Mouse (Mus musculus) kidney, adult 2 months (tissue): ENCODE results near the gene Top1.

Experiments used
- CTCF ChIP-seq: fragments of 200-500 bp; conservative IDR thresholded peaks from 2 replicates; pipeline ENCODE4 v1.5.1; 2011; ENCODE audit warnings: low read depth, mild to moderate bottlenecking, control low read depth, low read length, moderate library complexity, mixed read lengths; ENCODE audit not compliant: insufficient read depth, insufficient read length
- POLR2A ChIP-seq: fragments of 200-500 bp; IDR thresholded peaks from one replicate; pipeline ENCODE4 v1.6.1; 2011; ENCODE audit warnings: low read depth, low read length, control low read depth

DNA sequence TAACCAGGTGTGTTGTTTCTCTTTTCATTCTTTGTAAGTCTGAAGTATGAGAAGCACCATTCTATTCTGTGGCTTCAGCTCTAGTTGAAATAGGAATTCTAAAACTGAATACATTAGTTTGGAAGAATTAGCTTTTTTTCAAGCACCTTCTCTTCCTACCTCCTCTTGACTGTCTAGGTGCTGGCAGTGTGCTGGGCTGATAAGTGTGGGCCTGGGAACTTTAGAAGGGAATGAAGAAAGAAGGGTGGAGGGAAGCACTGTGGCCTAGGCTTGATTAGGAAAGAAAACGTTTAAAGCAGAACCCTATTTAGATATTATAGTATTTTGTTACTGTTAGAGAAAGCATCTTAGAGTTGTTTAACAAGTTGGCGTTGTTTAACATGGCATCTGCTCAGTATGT lies 5.5 kb downstream of the Top1 start:
- TF ChIP-seq POLR2A (no peak), CTCF (no peak)
